In genomic region chr1:160596252-160596947, GRCm38 (mm10) we compare ENCODE assay signal across 23 mouse cellular contexts.
"Had no signal": no experiment of that assay in that cellular context is flagged by ENCODE, and none has a peak within 500 bp of the region (broad histone marks: within the 10 kb centered on the region; RNA-seq: fewer than 3 reads in every experiment).

No protein-coding gene starts in this region.

- H3K4me2 ChIP-seq: heart, embryonic 11.5 days; heart, embryonic 13.5 days; heart, embryonic 15.5 days; hindbrain, embryonic 13.5 days; hindbrain, embryonic 15.5 days; kidney, embryonic 15.5 days; limb, embryonic 12.5 days; liver, embryonic 11.5 days; liver, embryonic 13.5 days; liver, embryonic 15.5 days had no signal

- H3K9ac ChIP-seq: heart, embryonic 13.5 days; heart, embryonic 15.5 days; hindbrain, embryonic 13.5 days; hindbrain, embryonic 15.5 days; kidney, embryonic 15.5 days; limb, embryonic 12.5 days; liver, embryonic 13.5 days; liver, embryonic 15.5 days had no signal

- H3K27ac ChIP-seq: heart, embryonic 13.5 days; heart, embryonic 15.5 days; hindbrain, embryonic 13.5 days; hindbrain, embryonic 15.5 days; hindbrain, postnatal 0 days; kidney, embryonic 15.5 days; kidney, postnatal 0 days; layer of hippocampus, adult 2 months; left cerebral cortex, adult 2 months; limb, embryonic 10.5 days; limb, embryonic 12.5 days; liver, embryonic 13.5 days; liver, embryonic 15.5 days had no signal

- H3K36me3 ChIP-seq: heart, embryonic 13.5 days; heart, embryonic 15.5 days; hindbrain, embryonic 13.5 days; hindbrain, embryonic 15.5 days; kidney, embryonic 15.5 days; limb, embryonic 10.5 days; limb, embryonic 12.5 days; liver, embryonic 13.5 days; liver, embryonic 15.5 days had no signal

- H3K27me3 ChIP-seq: heart, embryonic 13.5 days; heart, embryonic 15.5 days; hindbrain, embryonic 13.5 days; hindbrain, embryonic 15.5 days; kidney, embryonic 15.5 days; limb, embryonic 12.5 days; liver, embryonic 13.5 days; liver, embryonic 15.5 days had no signal

- H3K4me3 ChIP-seq: heart, embryonic 13.5 days; heart, embryonic 15.5 days; hindbrain, embryonic 13.5 days; hindbrain, embryonic 15.5 days; kidney, embryonic 15.5 days; layer of hippocampus, adult 2 months; left cerebral cortex, adult 2 months; limb, embryonic 10.5 days; limb, embryonic 12.5 days; liver, embryonic 13.5 days; liver, embryonic 15.5 days had no signal

- H3K4me1 ChIP-seq: heart, embryonic 13.5 days; heart, embryonic 15.5 days; hindbrain, embryonic 13.5 days; hindbrain, embryonic 15.5 days; kidney, embryonic 15.5 days; liver, embryonic 15.5 days had no signal

- ATAC-seq: hindbrain, postnatal 0 days; intestine, embryonic 16.5 days had no signal

- H3K9me3 ChIP-seq: heart, embryonic 13.5 days; heart, embryonic 15.5 days; hindbrain, embryonic 13.5 days; hindbrain, embryonic 15.5 days; kidney, embryonic 15.5 days; limb, embryonic 10.5 days; limb, embryonic 12.5 days; liver, embryonic 13.5 days; liver, embryonic 15.5 days had no signal

- DNase-seq: gastrocnemius, postnatal 14 days; heart, adult 18-20 months; heart, postnatal 14 days; heart, postnatal 36 days; kidney, adult 11 months; kidney, postnatal 4 days; liver; liver, embryonic 13.5 days had no signal
